In genomic region chr7:84522426-84522825, GRCm38 (mm10) we compare ENCODE assay signal across 11 mouse cellular contexts. TPM values are rescaled to one million over a fixed set of nuclear protein-coding genes. Genes with fewer than 3 reads are reported as not detected.
DNase-seq lines count a peak whose midpoint lies in the region; ATAC-seq and TF ChIP-seq lines count a peak whose summit lies in the region.
"Had no signal": no experiment of that assay in that cellular context is flagged by ENCODE, and none has a peak within 500 bp of the region (broad histone marks: within the 10 kb centered on the region; RNA-seq: fewer than 3 reads in every experiment).

No protein-coding gene starts in this region.

- WGBS in intestine, embryonic 15.5 days = 39% methylated on average over 1 of the region's 1 CpGs
- 61% methylated on average over 1 of the region's 1 CpGs for WGBS in intestine, postnatal 0 days

- no peak overlapping the region for H3K4me2 ChIP-seq in intestine, embryonic 15.5 days (replicated peaks)
- H3K4me2 ChIP-seq in intestine, postnatal 0 days (replicated peaks; ENCODE audit: low read depth) = no peak overlapping the region
- H3K4me2 ChIP-seq: embryonic facial prominence, embryonic 13.5 days had no signal

- no peak for TF ChIP-seq POLR2A in brain, embryonic 14.5 days (IDR thresholded peaks at IDR 0.05; ENCODE audit: borderline replicate concordance, extremely low read depth, insufficient read depth, insufficient read length, poor library complexity, severe bottlenecking)

- peak; percentile 24 to 35 for DNase-seq in cerebellum, postnatal 10 days
- no peak for DNase-seq in cerebellum, postnatal 36 days
- DNase-seq in left cerebral cortex, adult 18-20 months (ENCODE audit: low spot score in 2 of 2) = peak; percentile 15 to 34
- no peak for DNase-seq in left cerebral cortex, postnatal 10 days (ENCODE audit: extremely low spot score in 1 of 2, low spot score in 2 of 2)
- peak; percentile 59 for DNase-seq in brain, embryonic 14.5 days (ENCODE audit: low read depth)
- DNase-seq in lung, postnatal 10 days = peak; percentile 60
- DNase-seq: heart, postnatal 36 days; thymus, postnatal 36 days had no signal

- intact Hi-C loops in left cerebral cortex, postnatal 10 days (cut with DNase I) = no loop called here

- H3K4me1 ChIP-seq in intestine, embryonic 15.5 days (replicated peaks) = no peaks in the 10 kb centered on the region
- H3K4me1 ChIP-seq in intestine, postnatal 0 days (replicated peaks; ENCODE audit: control insufficient read depth, insufficient read depth, low read length) = no peaks in the 10 kb centered on the region
- H3K4me1 ChIP-seq: embryonic facial prominence, embryonic 13.5 days had no signal

- no peak for TF ChIP-seq CTCF in brain, embryonic 14.5 days (IDR thresholded peaks at IDR 0.05; ENCODE audit: borderline replicate concordance, extremely low read depth, insufficient read depth, insufficient read length)
- no peak for TF ChIP-seq CTCF in intestine, postnatal 0 days (IDR thresholded peaks at IDR 0.05; ENCODE audit: low read depth)

- H3K36me3 ChIP-seq in intestine, embryonic 15.5 days = no peaks in the 10 kb centered on the region
- no peaks in the 10 kb centered on the region for H3K36me3 ChIP-seq in intestine, postnatal 0 days (ENCODE audit: control insufficient read depth, insufficient read depth)
- H3K36me3 ChIP-seq: embryonic facial prominence, embryonic 13.5 days had no signal

- no peak overlapping the region for H3K4me3 ChIP-seq in intestine, embryonic 15.5 days (replicated peaks)
- H3K4me3 ChIP-seq in intestine, postnatal 0 days (ENCODE audit: low read depth, low read length) = no peak overlapping the region
- H3K4me3 ChIP-seq: embryonic facial prominence, embryonic 13.5 days had no signal

- H3K9me3 ChIP-seq in intestine, embryonic 15.5 days = no peaks in the 10 kb centered on the region
- no peaks in the 10 kb centered on the region for H3K9me3 ChIP-seq in intestine, postnatal 0 days (ENCODE audit: control insufficient read depth)
- H3K9me3 ChIP-seq: embryonic facial prominence, embryonic 13.5 days had no signal

- no peak overlapping the region for H3K27ac ChIP-seq in intestine, embryonic 15.5 days
- H3K27ac ChIP-seq in intestine, postnatal 0 days (ENCODE audit: low read depth, low read length) = no peak overlapping the region
- H3K27ac ChIP-seq: embryonic facial prominence, embryonic 13.5 days had no signal

- ATAC-seq in intestine, embryonic 15.5 days = no peak
- no peak for ATAC-seq in intestine, postnatal 0 days

- no peak overlapping the region for H3K9ac ChIP-seq in intestine, embryonic 15.5 days
- no peak overlapping the region for H3K9ac ChIP-seq in intestine, postnatal 0 days (ENCODE audit: low read depth, low read length)
- H3K9ac ChIP-seq: embryonic facial prominence, embryonic 13.5 days had no signal

- no peaks in the 10 kb centered on the region for H3K27me3 ChIP-seq in intestine, embryonic 15.5 days (replicated peaks)
- no peaks in the 10 kb centered on the region for H3K27me3 ChIP-seq in intestine, postnatal 0 days (replicated peaks; ENCODE audit: control insufficient read depth, insufficient read depth, low read length)
- H3K27me3 ChIP-seq: embryonic facial prominence, embryonic 13.5 days had no signal

RNA-seq across cellular contexts. Expression of gene Gm2115, which starts 6.3 kb away (rescaled TPM):
- total RNA-seq in left cerebral cortex, adult 18-20 months (2021) = 1 to 10 TPM; 6.4 to 7.0 TPM
- 1 to 10 TPM; 1.9 to 3.7 TPM for total RNA-seq in left cerebral cortex, postnatal 10 days (2021)
- 0.61 and 1.1 TPM in 2 replicates for polyA plus RNA-seq in brain, embryonic 14.5 days (2012; rRNA removed)
- 0.88 and 1.00 TPM in 2 replicates for polyA plus RNA-seq in intestine, embryonic 15.5 days (2015; fragmentation: Nextera tagmentation; extraction: Ambion mirVana)
- 0.82 and 1.6 TPM in 2 replicates for polyA plus RNA-seq in intestine, postnatal 0 days (2015; fragmentation: Nextera tagmentation; extraction: Ambion mirVana)

Comparison
In these comparisons a context has a peak if more than half of its experiments do, and no peak if none do; other contexts are left out.
1. DNase-seq: peak in cerebellum, postnatal 10 days (2 of 2), left cerebral cortex, adult 18-20 months (2 of 2), brain, embryonic 14.5 days (single experiment) and lung, postnatal 10 days (single experiment); none in cerebellum, postnatal 36 days (0 of 2) and left cerebral cortex, postnatal 10 days (0 of 2).